Mouse (Mus musculus) adrenal gland, postnatal 36 days (tissue): ENCODE results near the gene S100z. TPM values are rescaled to one million over a fixed set of nuclear protein-coding genes. Genes with fewer than 3 reads are reported as not detected.

Experiments used
- DNase-seq, 2 experiments: peaks; one replicate each; pipeline ENCODE4 v3.0.0; 2021; ENCODE audit warnings: mixed read lengths in 1 of 2
- total RNA-seq, 2 experiments: library from RNA; stranded (reverse); gene quantifications; 2 replicates each; pipeline ENCODE4 v1.2.3; 2021

S100z gene
- total RNA-seq, 2 experiments from 2014 or later: not detected

DNA sequence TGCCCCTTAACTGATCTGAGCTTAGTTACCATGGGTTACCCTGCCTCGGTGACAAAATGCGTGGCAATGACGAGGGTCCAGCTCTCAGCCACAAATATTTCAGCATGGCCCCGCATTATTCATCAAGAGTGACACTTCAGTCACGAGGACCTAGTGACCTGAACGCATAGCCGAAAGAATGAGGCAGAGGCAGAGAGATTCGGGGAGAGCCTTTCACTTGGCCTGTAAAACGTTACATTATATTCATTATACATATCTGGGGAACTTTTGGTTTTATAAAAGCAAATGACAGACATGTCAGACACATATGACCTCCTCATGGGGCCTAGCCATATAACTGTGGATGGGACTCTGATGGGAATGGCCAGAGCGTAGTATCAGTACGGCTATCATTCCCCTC is 33.7 kb downstream of the S100z start, which contains the start of gene Crhbp:
Gene Crhbp, minus strand, starts transcription at position 101 of the 400 bp plus-strand sequence.
- DNase-seq: no peak

DNA sequence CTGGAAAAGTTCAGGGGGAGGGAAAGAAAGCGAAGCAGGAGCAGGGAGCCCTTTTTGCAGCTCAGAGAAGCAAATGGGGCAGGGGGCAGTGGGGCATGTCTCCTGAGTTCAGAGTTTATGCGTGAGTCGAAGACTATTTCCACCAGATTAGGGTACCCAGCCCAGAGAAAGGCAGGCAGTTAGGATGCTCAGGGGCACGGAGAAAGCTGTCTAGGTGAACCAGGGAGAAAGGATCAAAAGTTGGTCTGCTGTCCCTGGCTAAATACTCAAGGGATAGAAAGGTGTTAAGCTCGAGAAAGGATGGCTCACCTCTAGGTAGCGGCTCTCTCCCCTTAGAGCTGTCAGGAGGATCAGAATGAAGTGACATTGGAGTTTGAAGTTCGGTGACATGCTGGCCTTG is 34.2 kb downstream of the S100z start:
- DNase-seq: no peak

DNA sequence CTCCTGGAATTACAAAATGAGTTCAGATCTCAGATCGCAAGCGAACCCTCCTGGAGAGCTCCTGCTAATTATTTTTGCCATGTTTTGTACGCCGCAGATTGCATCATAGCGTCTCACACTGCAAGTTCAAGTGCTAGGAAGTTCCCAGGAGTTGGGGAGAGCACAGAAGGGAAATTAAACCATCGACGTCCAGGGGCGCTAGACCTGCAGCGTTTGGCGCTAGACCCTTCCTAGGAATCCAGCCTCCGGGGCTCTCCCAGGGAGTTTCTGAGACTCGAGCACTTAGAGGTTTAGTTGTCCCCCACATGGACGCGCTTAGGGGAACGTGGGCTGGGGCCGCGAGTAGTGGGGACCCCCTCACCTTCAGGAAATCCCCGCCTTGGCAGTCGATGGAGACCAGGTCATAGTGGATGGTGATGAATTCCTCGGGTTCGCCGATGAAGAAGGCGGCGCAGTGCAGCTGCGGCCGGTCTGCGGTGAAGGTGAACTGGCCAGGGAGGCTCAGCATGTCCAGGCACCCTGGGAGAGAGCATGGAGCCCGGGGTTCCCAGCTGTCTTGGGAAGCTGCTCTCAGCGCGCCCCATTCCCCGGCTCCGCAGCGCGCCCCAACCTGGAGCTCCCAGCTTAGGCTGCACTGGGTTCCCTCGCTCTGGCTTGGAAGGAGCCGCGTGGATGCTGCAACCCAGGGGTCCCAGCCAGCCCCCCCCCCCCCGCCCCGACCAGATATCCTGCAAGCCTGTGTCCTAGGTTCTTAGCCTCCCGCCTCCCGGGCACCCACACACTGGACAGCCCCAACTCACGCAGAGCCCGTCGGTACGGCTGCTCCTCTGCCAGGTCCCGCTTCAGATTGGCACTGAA is 34.9 kb downstream of the S100z start:
- no peak for DNase-seq

DNA sequence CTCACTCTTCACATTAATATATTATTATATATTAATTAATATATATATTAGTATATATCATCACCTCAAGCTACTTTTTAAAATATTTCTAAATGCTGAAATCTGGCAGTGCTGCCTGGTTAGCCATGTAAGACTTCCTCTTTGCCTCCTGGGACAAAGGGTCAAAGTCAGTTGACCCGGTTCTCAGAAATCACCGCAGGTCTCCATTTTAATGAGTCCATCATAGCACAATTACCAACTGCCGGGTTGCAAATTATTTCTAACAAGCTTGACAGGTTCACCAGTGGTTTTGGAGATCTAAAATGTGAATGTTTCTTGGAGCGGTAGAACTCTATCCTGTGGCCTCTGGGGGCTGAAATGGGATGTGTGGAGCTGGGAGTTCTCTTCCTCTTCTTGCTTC is 35.6 kb downstream of the S100z start:
- DNase-seq: no peak

DNA sequence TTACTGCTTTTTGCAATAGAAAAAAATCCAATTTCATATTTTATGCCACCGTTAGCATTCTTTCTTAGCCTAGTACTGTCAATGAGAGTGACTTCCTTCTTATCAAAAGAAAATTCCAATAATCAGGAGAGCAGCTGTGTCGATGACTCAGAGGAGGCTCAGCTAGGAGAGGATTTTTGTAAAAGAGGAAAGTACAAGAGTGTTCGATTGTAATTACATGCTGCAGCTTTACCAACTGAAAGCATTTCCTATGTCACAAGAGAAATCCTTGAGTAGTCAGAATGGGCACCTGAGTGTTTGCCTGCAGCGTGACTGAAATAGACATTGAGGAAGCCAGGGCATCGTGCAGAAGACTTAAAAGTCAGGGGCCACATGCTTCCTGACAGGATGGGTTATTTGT is 39.0 kb downstream of the S100z start:
- DNase-seq: no peak

DNA sequence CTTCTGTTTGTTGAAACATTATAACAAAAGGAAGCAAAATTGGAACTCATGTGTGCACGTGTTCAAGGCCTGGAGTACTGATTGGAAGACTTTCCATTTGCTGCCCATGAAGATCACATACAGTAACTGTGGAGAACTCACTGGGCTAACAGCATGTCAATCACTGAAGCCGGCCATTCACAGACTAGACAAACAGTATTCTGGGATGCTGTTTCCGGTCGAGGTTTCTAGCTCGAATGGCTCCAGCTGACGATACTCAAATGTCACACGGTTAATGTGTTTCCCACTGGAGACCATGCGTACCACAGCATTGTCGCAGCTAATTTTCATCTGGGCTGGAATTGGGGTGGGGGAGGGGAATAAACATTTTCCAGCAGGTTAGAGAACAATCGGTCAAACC is 46.8 kb downstream of the S100z start:
- no peak for DNase-seq

DNA sequence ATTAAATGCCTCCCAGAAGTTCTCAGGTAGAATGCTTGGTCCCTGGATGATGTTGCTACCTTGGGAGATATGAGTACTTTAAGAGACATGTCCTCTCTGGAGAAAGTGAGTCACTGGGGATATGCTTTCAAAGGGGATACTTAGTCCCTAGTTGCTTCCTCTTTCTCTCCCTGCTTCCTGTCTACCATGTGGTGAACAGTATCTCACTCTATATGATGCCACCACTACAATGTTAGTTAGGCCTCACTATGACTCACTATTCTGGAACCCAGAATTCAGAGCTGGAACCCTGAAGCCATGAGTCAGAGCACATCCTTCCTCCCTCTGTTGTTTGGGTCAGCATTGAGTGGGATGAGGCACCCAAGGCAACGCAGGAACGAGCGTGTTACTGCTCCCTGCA is 51.0 kb downstream of the S100z start:
- no peak for DNase-seq

Other genes starting within 250 kb of the S100z start
- 100 to 1,000 TPM in 1 of 2 experiments, 10 to 100 TPM in 1; 77.0 to 158 TPM for gene Pde8b, start 228.4 kb downstream of the S100z start, total RNA-seq
- 10 to 100 TPM; 24.8 to 31.0 TPM for gene Zbed3, start 155.1 kb downstream of the S100z start, total RNA-seq
- 10 to 100 TPM; 34.4 to 35.9 TPM for gene Aggf1, start 103.4 kb downstream of the S100z start, total RNA-seq
- gene Crhbp, start 33.8 kb downstream of the S100z start, total RNA-seq: under 1 TPM in 1 of 2 experiments, not detected in 1; 0.40 TPM
- under 1 TPM; 0.10 to 0.20 TPM for gene F2rl1, start 46.5 kb upstream of the S100z start, total RNA-seq
- gene F2r, start 139.8 kb upstream of the S100z start, total RNA-seq: 100 to 1,000 TPM; 138 to 155 TPM
- gene F2rl2, start 218.1 kb upstream of the S100z start, total RNA-seq: under 1 TPM in 1 of 2 experiments, not detected in 1; 0.30 TPM